Mouse (Mus musculus) layer of hippocampus, adult 8-10 months (tissue): ENCODE measurements around the gene Prpf4b. TPM values are rescaled to one million over a fixed set of nuclear protein-coding genes. Genes with fewer than 3 reads are reported as not detected.
A peak's percentile ranks its signal among the peaks of the same experiment; 100 is the strongest.
"Not testable (repeated sequence)": the region's sequence is repeated elsewhere in the genome, so short reads cannot be mapped to it uniquely, and the experiment has no call there.

ENCODE experiments used
- DNase-seq, 2 experiments: peaks; one replicate each; pipeline ENCODE4 v3.0.0; 2022; ENCODE audit warnings: low spot score in 2 of 2
- total RNA-seq, 4 experiments: library from RNA; stranded (reverse); gene quantifications; 2 replicates each; pipeline ENCODE4 v1.2.4; 2022

The Prpf4b gene
- total RNA-seq, 4 experiments from 2014 or later = 79.9 to 103 (median 87.0) TPM

DNA sequence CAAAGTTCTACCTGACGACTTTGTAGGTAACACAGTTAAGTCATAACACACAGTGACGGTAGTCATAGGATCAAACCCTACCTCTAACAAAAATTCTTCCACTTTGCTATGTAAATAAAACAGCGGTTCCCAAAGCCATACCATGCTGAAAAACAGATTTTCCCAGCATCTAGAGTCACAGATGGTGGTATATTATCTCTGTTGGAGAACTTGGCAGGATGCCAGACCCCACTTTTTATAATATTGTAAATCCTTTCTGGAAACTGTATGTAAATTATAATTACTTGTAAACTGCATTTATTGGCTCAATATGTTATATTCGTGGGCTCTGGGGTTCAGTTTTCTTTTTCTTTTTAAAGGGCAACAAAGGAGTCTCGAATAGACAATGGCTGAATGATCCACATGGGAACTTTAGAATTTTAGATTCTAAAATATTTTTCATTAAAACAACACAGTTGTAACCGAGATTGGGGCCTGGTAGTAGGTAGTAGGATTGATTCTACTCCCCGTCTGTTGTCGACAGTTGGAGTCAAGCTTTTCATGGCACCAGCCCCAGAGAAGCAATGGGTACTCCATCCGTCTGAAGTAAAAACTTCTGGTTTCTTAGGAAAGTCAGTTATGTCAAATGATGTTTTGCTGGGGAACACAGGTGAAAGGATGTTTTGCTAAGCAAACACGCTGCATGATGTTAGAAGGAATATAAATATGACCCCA lies 60.0 kb downstream of the Prpf4b start:
- DNase-seq = peak in 1 of 2 experiments; percentile 16

DNA sequence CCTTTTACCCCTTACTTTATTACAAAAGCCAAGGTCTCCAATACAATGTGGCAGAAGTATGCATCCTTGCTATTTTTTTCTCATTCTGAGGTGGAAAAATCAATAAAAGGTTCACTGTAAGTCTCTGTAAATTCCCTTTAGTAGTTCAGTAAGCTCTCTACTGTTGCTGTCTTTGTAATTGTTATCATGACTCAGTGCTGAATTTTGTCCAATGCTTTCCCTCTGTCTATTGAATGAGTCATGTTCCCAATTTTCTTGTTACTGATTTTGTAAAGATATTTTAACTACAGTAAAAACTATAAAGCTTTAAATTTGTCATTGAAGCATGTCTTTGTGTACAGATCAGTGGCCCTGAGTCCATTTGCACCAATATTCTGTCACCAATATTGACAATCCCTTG lies 67.3 kb downstream of the Prpf4b start:
- DNase-seq = no peak

DNA sequence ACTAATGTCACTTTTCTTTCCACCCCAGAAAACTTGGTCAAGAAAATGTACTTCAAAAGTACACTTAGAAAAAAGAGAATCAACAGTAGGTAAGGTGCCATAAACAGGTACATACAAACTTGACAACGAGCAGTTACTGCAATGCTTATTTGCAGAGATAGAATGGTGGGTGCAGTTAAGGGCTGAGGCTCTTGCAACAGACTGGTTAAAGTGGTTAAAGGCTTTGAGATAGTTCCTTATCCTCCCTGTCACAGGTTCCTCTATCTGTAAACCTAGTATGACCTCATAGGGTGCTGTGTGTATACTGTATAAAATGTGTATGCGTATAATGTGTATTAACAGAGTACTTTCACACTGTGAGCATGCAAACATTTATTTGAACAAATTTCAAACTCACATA lies 76.3 kb downstream of the Prpf4b start:
- DNase-seq = not testable (repeated sequence)

Other genes starting within 250 kb of the Prpf4b start
- 10 to 100 TPM; 11.2 to 16.2 (median 12.5) TPM for gene Pxdc1, start 221.8 kb upstream of the Prpf4b start, total RNA-seq
- not detected for gene Fam50b, start 140.5 kb upstream of the Prpf4b start, total RNA-seq
- 1 to 10 TPM in 2 of 4 experiments, under 1 TPM in 2; 0.75 to 1.4 (median 1.1) TPM for gene Fam217a, start 49.0 kb downstream of the Prpf4b start, total RNA-seq
- not detected for gene 4933417A18Rik, start 49.1 kb downstream of the Prpf4b start, total RNA-seq
- gene Eci3, start 88.5 kb downstream of the Prpf4b start, total RNA-seq = 1 to 10 TPM in 2 of 4 experiments, under 1 TPM in 2; 0.83 to 2.4 (median 1.3) TPM
- 10 to 100 TPM; 47.5 to 66.6 (median 50.9) TPM for gene Eci2, start 151.8 kb downstream of the Prpf4b start, total RNA-seq